Mouse (Mus musculus) left cerebral cortex, postnatal 10 days (tissue): ENCODE data around the gene Trem2. TPM values are rescaled to one million over a fixed set of nuclear protein-coding genes. Genes with fewer than 3 reads are reported as not detected.
"Not testable (repeated sequence)": the region's sequence is repeated elsewhere in the genome, so short reads cannot be mapped to it uniquely, and the experiment has no call there.

Experiments used
- DNase-seq, 2 experiments: peaks; one replicate each; pipeline ENCODE4 v3.0.0; 2021 to 2022; ENCODE audit warnings: low spot score in 2 of 2, mixed read lengths in 1 of 2; ENCODE audit errors: extremely low spot score in 1 of 2
- intact Hi-C: fragments of 180-260 bp; cut with DNase I; formaldehyde crosslinking; loops from one replicate; pipeline ENCODE4 v1.15.1; 2025
- total RNA-seq, 2 experiments: library from RNA; stranded (reverse); gene quantifications; 2 replicates each; pipeline ENCODE4 v1.2.3; 2021

The Trem2 gene
- total RNA-seq, 2 experiments from 2014 or later: 6.4 to 6.9 TPM

- no peak for DNase-seq
- intact Hi-C loops: no loop called here
Measured at GRCm38 (mm10) chr17:48343065-48343464, 3.1 kb upstream of the Trem2 start.

- no peak for DNase-seq
- intact Hi-C loops: no loop called here
Measured at GRCm38 (mm10) chr17:48345824-48346223, 377 bp upstream of the Trem2 start.

GRCm38 (mm10) chr17:48346834-48347233 lies 633 bp downstream of the Trem2 start:
- intact Hi-C loops: no loop called here
- no peak for DNase-seq

GRCm38 (mm10) chr17:48347287-48347686 lies 1.1 kb downstream of the Trem2 start:
- no peak for DNase-seq
- intact Hi-C loops: no loop called here

- no peak for DNase-seq
- intact Hi-C loops: no loop called here
Measured at GRCm38 (mm10) chr17:48350681-48351193, 4.5 kb downstream of the Trem2 start.

- DNase-seq, intact Hi-C loops: not testable (repeated sequence)
Measured at GRCm38 (mm10) chr17:48352976-48353375, 6.8 kb downstream of the Trem2 start.

- intact Hi-C loops: no loop called here
- DNase-seq: no peak
Measured at GRCm38 (mm10) chr17:48355822-48356221, 9.6 kb downstream of the Trem2 start.

GRCm38 (mm10) chr17:48357892-48358291 lies 11.7 kb downstream of the Trem2 start:
- intact Hi-C loops: no loop called here
- DNase-seq: no peak

- intact Hi-C loops: no loop called here
- no peak for DNase-seq
Measured at GRCm38 (mm10) chr17:48359616-48360015, 13.4 kb downstream of the Trem2 start, which contains the start of gene Treml1. TSS of gene Treml1 (plus strand) at chr17:48359916.

GRCm38 (mm10) chr17:48360462-48360861 lies 14.3 kb downstream of the Trem2 start:
- intact Hi-C loops: no loop called here
- no peak for DNase-seq

GRCm38 (mm10) chr17:48362346-48362745 lies 16.1 kb downstream of the Trem2 start:
- intact Hi-C loops: no loop called here
- DNase-seq: no peak

- DNase-seq: peak; percentile 64 to 68
- intact Hi-C loops: no loop called here
Measured at GRCm38 (mm10) chr17:48362966-48363365, 16.8 kb downstream of the Trem2 start.

- intact Hi-C loops: no loop called here
- no peak for DNase-seq
Measured at GRCm38 (mm10) chr17:48363421-48363965, 17.3 kb downstream of the Trem2 start.

GRCm38 (mm10) chr17:48365511-48366155 lies 19.4 kb downstream of the Trem2 start:
- no peak for DNase-seq
- intact Hi-C loops: no loop called here

GRCm38 (mm10) chr17:48366806-48367205 lies 20.6 kb downstream of the Trem2 start:
- intact Hi-C loops: no loop called here
- DNase-seq: no peak

GRCm38 (mm10) chr17:48371621-48372020 lies 25.4 kb downstream of the Trem2 start:
- intact Hi-C loops: no loop called here
- DNase-seq: no peak

GRCm38 (mm10) chr17:48372987-48373386 lies 26.8 kb downstream of the Trem2 start:
- DNase-seq: peak in 1 of 2 experiments; percentile 32
- intact Hi-C loops: no loop called here

GRCm38 (mm10) chr17:48376102-48376501 lies 29.9 kb downstream of the Trem2 start:
- no peak for DNase-seq
- intact Hi-C loops: no loop called here

- no peak for DNase-seq
- intact Hi-C loops: no loop called here
Measured at GRCm38 (mm10) chr17:48379050-48379449, 32.8 kb downstream of the Trem2 start.

- no peak for DNase-seq
- intact Hi-C loops: no loop called here
Measured at GRCm38 (mm10) chr17:48385786-48386461, 39.7 kb downstream of the Trem2 start.
